Mouse (Mus musculus) limb, embryonic 14.5 days (tissue): ENCODE measurements around the gene Kyat1. TPM values are rescaled to one million over a fixed set of nuclear protein-coding genes. Genes with fewer than 3 reads are reported as not detected.
A peak's percentile ranks its signal among the peaks of the same experiment; 100 is the strongest.

Experiments used
- ATAC-seq: fragments of 200-750 bp; cut with Nextera tagmentation; 2 replicates; pipeline ENCODE4 v1.8.0; 2017; ENCODE audit warnings: low read depth, moderate number of reproducible peaks, moderate TSS enrichment; ENCODE audit not compliant: low FRiP score
- DNase-seq: peaks from one replicate; pipeline ENCODE4 v3.0.0-alpha.2; 2015; ENCODE audit warnings: low spot score
- H3K27ac ChIP-seq: fragments of 300-500 bp; sonication (generic); replicated peaks from 2 replicates; pipeline ENCODE4 v1.5.1; 2014; ENCODE audit warnings: low read depth, mild to moderate bottlenecking, low read length, moderate library complexity, mixed read lengths
- H3K27me3 ChIP-seq: fragments of 300-500 bp; sonication (generic); 2 replicates; pipeline ENCODE4 v1.6.1; 2014; ENCODE audit warnings: low read length, mixed read lengths; ENCODE audit not compliant: control insufficient read depth, insufficient read depth
- H3K36me3 ChIP-seq: fragments of 300-500 bp; sonication (generic); 2 replicates; pipeline ENCODE4 v1.6.1; 2014; ENCODE audit warnings: mild to moderate bottlenecking, low read length, moderate library complexity, mixed read lengths; ENCODE audit not compliant: control insufficient read depth, insufficient read depth
- H3K4me1 ChIP-seq: fragments of 300-500 bp; sonication (generic); 2 replicates; pipeline ENCODE4 v1.6.1; 2014; ENCODE audit warnings: antibody characterized with exemption, low read length, mixed read lengths; ENCODE audit not compliant: control insufficient read depth, insufficient read depth
- H3K4me2 ChIP-seq: fragments of 300-500 bp; sonication (generic); replicated peaks from 2 replicates; pipeline ENCODE4 v1.6.1; 2014; ENCODE audit warnings: low read depth, mild to moderate bottlenecking, low read length, moderate library complexity; ENCODE audit not compliant: severe bottlenecking
- H3K4me3 ChIP-seq: fragments of 300-500 bp; sonication (generic); replicated peaks from 2 replicates; pipeline ENCODE4 v1.5.1; 2014; ENCODE audit warnings: low read length
- H3K9ac ChIP-seq: fragments of 300-500 bp; sonication (generic); 2 replicates; pipeline ENCODE4 v1.6.1; 2014; ENCODE audit warnings: mild to moderate bottlenecking, low read depth, low read length, moderate library complexity; ENCODE audit not compliant: severe bottlenecking
- H3K9me3 ChIP-seq: fragments of 300-500 bp; sonication (generic); 2 replicates; pipeline ENCODE4 v1.6.1; 2016; ENCODE audit warnings: low read length; ENCODE audit not compliant: control insufficient read depth
- POLR2A ChIP-seq: fragments of 200-500 bp; IDR thresholded peaks from 2 replicates; pipeline ENCODE4 v1.8.0; 2012; ENCODE audit warnings: inconsistent platforms, mild to moderate bottlenecking, moderate library complexity, borderline replicate concordance; ENCODE audit not compliant: insufficient read depth, insufficient read length; ENCODE audit errors: extremely low read depth
- WGBS: fragments of 180-500 bp; shearing (Covaris S2); extraction: QIAGEN DNeasy Blood & Tissue Kit; methylation state at CpG from one replicate; pipeline ENCODE4 v1.1.7; 2014; 5-methylcytosine and 5-hydroxymethylcytosine counted together
- polyA plus RNA-seq, 2 experiments: library from polyadenylated mRNA; depleted of rRNA in 1 of 2; stranded (reverse) in 1 of 2; unstranded in 1 of 2; fragments of >200 nt; fragmentation: Nextera tagmentation in 1 of 2; extraction: Ambion mirVana in 1 of 2; gene quantifications; 2 replicates each; pipeline versions ENCODE4 v1.2.1 to v1.2.3; 2012 to 2014

The Kyat1 gene
- polyA plus RNA-seq, 2 experiments, result 10.2 to 24.5 TPM

DNA sequence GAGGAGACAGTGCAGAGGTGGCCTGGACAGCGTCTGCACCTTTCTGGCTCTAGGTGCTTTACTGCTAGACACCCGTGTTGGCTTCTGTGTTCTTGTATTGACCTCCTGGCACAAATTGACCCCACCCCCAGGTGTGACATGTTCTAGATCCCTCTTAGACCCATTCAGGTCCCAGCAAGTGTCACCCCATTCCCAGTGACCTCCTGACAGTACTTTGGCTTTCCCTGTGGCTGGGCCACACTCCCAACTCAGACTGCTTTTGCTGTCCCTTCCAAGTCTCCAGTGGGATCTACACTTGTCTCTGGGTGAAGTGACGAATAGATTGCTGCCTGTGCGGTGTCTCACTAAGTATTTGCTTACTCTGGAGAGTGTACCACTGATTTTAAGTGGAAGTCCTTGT lies 1.8 kb upstream of the Kyat1 start:
- Histone ChIP-seq H3K4me2 (no peak overlapping the region), H3K36me3 (no peaks in the 10 kb centered on the region), H3K4me1 (peaks cover 4% of the 10 kb centered on the region), H3K9me3 (no peaks in the 10 kb centered on the region), H3K4me3 (no peak overlapping the region), H3K27me3 (no peaks in the 10 kb centered on the region), H3K9ac (no peak overlapping the region), H3K27ac (no peak overlapping the region)
- DNase-seq (no peak), ATAC-seq (no peak)
- no peak for TF ChIP-seq POLR2A
- WGBS, result 75% methylated on average over 4 of the region's 4 CpGs

- H3K9ac ChIP-seq, result peak overlapping the region; percentile 63
- no peaks in the 10 kb centered on the region for H3K9me3 ChIP-seq
- H3K4me3 ChIP-seq, result peak overlapping the region; percentile 63
- H3K27ac ChIP-seq, result peak overlapping the region; percentile 65; the same call in 1 of the 2 replicates
- peaks cover 4% of the 10 kb centered on the region for H3K4me1 ChIP-seq
- TF ChIP-seq POLR2A, result no peak
- no peaks in the 10 kb centered on the region for H3K27me3 ChIP-seq
- H3K36me3 ChIP-seq, result no peaks in the 10 kb centered on the region
- peak; percentile 38 for DNase-seq
- peak overlapping the region; percentile 83 for H3K4me2 ChIP-seq
- under 1% methylated on average over 13 of the region's 13 CpGs for WGBS
- peak; percentile 62 for ATAC-seq
These were observed 405 bp downstream of the Kyat1 start for GRCm38 (mm10) chr2:30205255-30205628.

DNA sequence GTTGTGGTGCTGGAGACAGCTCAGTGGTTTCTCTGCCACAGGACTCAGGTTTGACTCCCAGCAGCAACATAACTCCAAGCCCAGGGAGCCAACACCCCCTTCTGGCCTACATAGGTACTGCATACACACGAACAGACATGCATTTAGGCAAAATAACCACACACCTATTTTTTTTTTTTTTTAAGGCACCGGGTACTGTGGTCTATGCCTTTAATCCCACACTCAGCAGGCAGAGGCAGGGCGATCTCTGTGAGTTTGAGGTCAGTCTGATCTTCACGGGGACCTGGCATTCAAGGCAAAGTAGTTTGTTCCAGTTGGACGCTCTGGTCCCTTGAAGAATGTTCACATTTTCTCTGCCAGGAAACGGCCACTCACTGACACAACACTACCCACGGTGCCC lies 2.2 kb downstream of the Kyat1 start:
- Histone ChIP-seq H3K9ac (no peak overlapping the region), H3K4me3 (no peak overlapping the region), H3K4me1 (peaks cover 4% of the 10 kb centered on the region), H3K27ac (no peak overlapping the region), H3K36me3 (no peaks in the 10 kb centered on the region), H3K27me3 (no peaks in the 10 kb centered on the region), H3K4me2 (no peak overlapping the region), H3K9me3 (no peaks in the 10 kb centered on the region)
- ATAC-seq (no peak), DNase-seq (no peak)
- WGBS, result 78% methylated on average over 7 of the region's 7 CpGs
- no peak for TF ChIP-seq POLR2A

DNA sequence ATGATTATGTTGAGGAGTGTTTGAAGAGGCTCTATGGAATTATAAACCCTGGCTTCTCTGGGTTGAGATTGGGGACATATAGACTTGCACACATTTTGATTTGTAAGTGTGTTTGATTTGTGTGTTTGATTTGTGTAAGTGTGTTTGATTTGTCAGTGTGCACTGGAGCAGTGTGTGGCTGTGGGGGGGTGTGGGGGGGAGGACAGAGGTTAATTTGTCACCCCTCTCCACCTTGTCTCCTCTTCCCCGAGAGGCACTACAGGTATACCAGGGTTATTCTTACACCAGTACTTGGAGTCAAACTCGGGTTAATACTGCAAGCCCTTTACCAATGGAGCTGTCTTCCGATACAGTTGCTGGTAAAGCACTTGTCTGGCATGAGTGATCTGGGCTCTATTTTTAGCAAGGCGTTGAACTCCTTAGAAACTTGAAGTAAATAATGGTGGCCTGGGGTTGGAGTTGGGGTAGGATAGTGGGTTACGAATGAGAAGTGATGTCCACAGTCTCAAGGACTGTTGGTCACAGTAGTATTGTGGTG lies 5.2 kb downstream of the Kyat1 start:
- H3K9ac ChIP-seq, result no peak overlapping the region
- 84% methylated on average over 5 of the region's 5 CpGs for WGBS
- ATAC-seq, result no peak

GRCm38 (mm10) chr2:30199984-30200383 lies 5.7 kb downstream of the Kyat1 start:
- no peak for TF ChIP-seq POLR2A
- DNase-seq (no peak), ATAC-seq (no peak)
- Histone ChIP-seq H3K9ac (no peak overlapping the region), H3K27me3 (no peaks in the 10 kb centered on the region), H3K36me3 (no peaks in the 10 kb centered on the region), H3K4me1 (peaks cover 4% of the 10 kb centered on the region), H3K27ac (no peak overlapping the region), H3K4me2 (no peak overlapping the region), H3K9me3 (no peaks in the 10 kb centered on the region), H3K4me3 (no peak overlapping the region)
- 57% methylated on average over 1 of the region's 1 CpGs for WGBS

More for the DNA sequence above, 5.2 kb downstream of the Kyat1 start:
- Histone ChIP-seq H3K9me3 (no peaks in the 10 kb centered on the region), H3K27me3 (no peaks in the 10 kb centered on the region), H3K36me3 (no peaks in the 10 kb centered on the region), H3K4me1 (peaks cover 4% of the 10 kb centered on the region), H3K4me2 (no peak overlapping the region), H3K27ac (no peak overlapping the region), H3K4me3 (no peak overlapping the region)
- TF ChIP-seq POLR2A, result no peak
- DNase-seq, result no peak

- no peak overlapping the region for H3K4me2 ChIP-seq
- no peak overlapping the region for H3K27ac ChIP-seq
- H3K36me3 ChIP-seq, result no peaks in the 10 kb centered on the region
- WGBS, result 69% methylated on average over 4 of the region's 4 CpGs
- H3K27me3 ChIP-seq, result no peaks in the 10 kb centered on the region
- no peak for TF ChIP-seq POLR2A
- ATAC-seq (no peak), DNase-seq (no peak)
- H3K4me3 ChIP-seq, result no peak overlapping the region
- no peaks in the 10 kb centered on the region for H3K4me1 ChIP-seq
- no peaks in the 10 kb centered on the region for H3K9me3 ChIP-seq
- no peak overlapping the region for H3K9ac ChIP-seq
These were observed 7.6 kb downstream of the Kyat1 start for GRCm38 (mm10) chr2:30198021-30198420.
